Mouse (Mus musculus): ENCODE measurements around the gene Vmn2r45. TPM values are rescaled to one million over a fixed set of nuclear protein-coding genes. Genes with fewer than 3 reads are reported as not detected.
"Not testable (repeated sequence)": the region's sequence is repeated elsewhere in the genome, so short reads cannot be mapped to it uniquely, and the experiment has no call there.

The Vmn2r45 gene
- not detected in 2 replicates for polyA plus RNA-seq (2015; fragmentation: Nextera tagmentation; extraction: Ambion mirVana)

DNA sequence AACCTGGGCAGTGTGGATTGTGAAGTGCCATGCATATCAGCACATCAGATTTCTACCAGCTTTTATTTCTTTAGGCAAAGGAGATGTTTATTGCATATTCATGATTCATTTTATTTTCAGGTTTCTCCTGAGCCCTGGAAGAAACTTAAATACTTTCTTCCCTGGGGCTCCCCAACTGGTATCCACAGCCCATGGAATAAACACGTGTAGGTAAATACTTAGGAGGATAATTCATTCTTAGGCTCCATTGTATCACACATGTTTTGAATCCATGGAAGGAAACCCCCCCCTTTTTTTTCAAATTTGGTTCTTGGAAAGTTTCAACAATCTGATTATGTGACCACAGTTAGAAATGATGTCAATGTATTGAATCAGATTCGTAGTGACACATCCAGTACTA, at the start of gene Vmn2r45:
TSS of gene Vmn2r45 (minus strand) at position 101 of the 400 bp plus-strand sequence.
- not testable (repeated sequence) for H3K4me2 ChIP-seq (ENCODE audit: low read depth, low read length); ATAC-seq (replicated peaks; ENCODE audit: extremely low read depth, insufficient read depth, low FRiP score); H3K4me1 ChIP-seq (ENCODE audit: control insufficient read depth, insufficient read depth, low read length); H3K27ac ChIP-seq (ENCODE audit: low read length); H3K9me3 ChIP-seq (replicated peaks; ENCODE audit: control insufficient read depth, low read length); H3K9ac ChIP-seq (ENCODE audit: low read length); H3K36me3 ChIP-seq (ENCODE audit: control insufficient read depth, insufficient read depth); H3K4me3 ChIP-seq (ENCODE audit: low read length); H3K27me3 ChIP-seq (ENCODE audit: control insufficient read depth, insufficient read depth, low read length)
- 26% methylated on average over 1 of the region's 2 CpGs for WGBS

Other genes with a start within 250 kb of the Vmn2r45 start
- gene Vmn2r43, start 228.5 kb downstream of the Vmn2r45 start, polyA plus RNA-seq (2015; fragmentation: Nextera tagmentation; extraction: Ambion mirVana) = not detected in 2 replicates
- gene Vmn2r44, start 105.7 kb downstream of the Vmn2r45 start, polyA plus RNA-seq (2015; fragmentation: Nextera tagmentation; extraction: Ambion mirVana) = not detected in 2 replicates

Data from heart, embryonic 16.5 days (tissue).